Mouse (Mus musculus) limb, embryonic 12.5 days (tissue): ENCODE measurements around the gene Xxylt1. TPM values are rescaled to one million over a fixed set of nuclear protein-coding genes. Genes with fewer than 3 reads are reported as not detected.

Experiments
- ATAC-seq: fragments of 200-750 bp; cut with Nextera tagmentation; 2 replicates; pipeline ENCODE4 v1.8.0; 2017; ENCODE audit warnings: low read depth, moderate TSS enrichment; ENCODE audit not compliant: insufficient number of reproducible peaks, insufficient read depth, low FRiP score, low TSS enrichment
- H3K27ac ChIP-seq: fragments of 300-500 bp; sonication (generic); 2 replicates; pipeline ENCODE4 v1.5.1; 2016; ENCODE audit warnings: mild to moderate bottlenecking, moderate library complexity
- H3K27me3 ChIP-seq: fragments of 300-500 bp; sonication (generic); 2 replicates; pipeline ENCODE4 v1.6.1; 2016; ENCODE audit warnings: mild to moderate bottlenecking, moderate library complexity
- H3K36me3 ChIP-seq: fragments of 300-500 bp; sonication (generic); 2 replicates; pipeline ENCODE4 v1.6.1; 2016; ENCODE audit warnings: mild to moderate bottlenecking, moderate library complexity
- H3K4me1 ChIP-seq: fragments of 300-500 bp; sonication (generic); replicated peaks from 2 replicates; pipeline ENCODE4 v1.6.1; 2016
- H3K4me2 ChIP-seq: fragments of 300-500 bp; sonication (generic); 2 replicates; pipeline ENCODE4 v1.6.1; 2016; ENCODE audit warnings: mild to moderate bottlenecking, moderate library complexity
- H3K4me3 ChIP-seq: fragments of 300-500 bp; sonication (generic); replicated peaks from 2 replicates; pipeline ENCODE4 v1.5.1; 2016; ENCODE audit warnings: mild to moderate bottlenecking
- H3K9ac ChIP-seq: fragments of 300-500 bp; sonication (generic); replicated peaks from 2 replicates; pipeline ENCODE4 v1.6.1; 2016; ENCODE audit warnings: mild to moderate bottlenecking, moderate library complexity
- H3K9me3 ChIP-seq: fragments of 300-500 bp; sonication (generic); 2 replicates; pipeline ENCODE4 v1.6.1; 2016; ENCODE audit warnings: mild to moderate bottlenecking, moderate library complexity
- WGBS: fragments of 180-500 bp; shearing (Covaris S2); methylation state at CpG from one replicate; pipeline ENCODE4 v1.1.7; 2016; 5-methylcytosine and 5-hydroxymethylcytosine counted together
- polyA plus RNA-seq: library from polyadenylated mRNA; unstranded; fragments of >200 nt; fragmentation: Nextera tagmentation; extraction: Ambion mirVana; gene quantifications from 2 replicates; pipeline ENCODE4 v1.2.1, GENCODE M21; 2016

The Xxylt1 gene
- polyA plus RNA-seq, 1 experiment from 2014 or later: 22.4 TPM

- WGBS: 65% methylated on average over 1 of the region's 1 CpGs
- Histone ChIP-seq H3K9me3 (no peaks in the 10 kb centered on the region), H3K9ac (no peak overlapping the region), H3K27me3 (no peaks in the 10 kb centered on the region), H3K36me3 (no peaks in the 10 kb centered on the region), H3K4me3 (no peak overlapping the region), H3K4me1 (no peaks in the 10 kb centered on the region), H3K4me2 (no peak overlapping the region), H3K27ac (no peak overlapping the region)
- ATAC-seq: no peak
Observed at GRCm38 (mm10) chr16:30948636-30949035, 132.6 kb downstream of the Xxylt1 start.

GRCm38 (mm10) chr16:30948216-30948615 lies 133.0 kb downstream of the Xxylt1 start:
- Histone ChIP-seq H3K27me3 (no peaks in the 10 kb centered on the region), H3K9ac (no peak overlapping the region), H3K27ac (no peak overlapping the region), H3K4me3 (no peak overlapping the region), H3K4me2 (no peak overlapping the region), H3K36me3 (no peaks in the 10 kb centered on the region), H3K4me1 (no peaks in the 10 kb centered on the region), H3K9me3 (no peaks in the 10 kb centered on the region)
- WGBS: 88% methylated on average over 4 of the region's 4 CpGs
- ATAC-seq: no peak

GRCm38 (mm10) chr16:30944886-30945285 lies 136.3 kb downstream of the Xxylt1 start:
- H3K27ac ChIP-seq: no peak overlapping the region
- H3K9ac ChIP-seq: no peak overlapping the region
- 82% methylated on average over 8 of the region's 8 CpGs for WGBS
- ATAC-seq: no peak
- peaks cover 3% of the 10 kb centered on the region; the same call in 1 of the 2 replicates for H3K4me1 ChIP-seq
- H3K4me2 ChIP-seq: no peak overlapping the region
- H3K36me3 ChIP-seq: no peaks in the 10 kb centered on the region
- no peaks in the 10 kb centered on the region for H3K27me3 ChIP-seq
- H3K9me3 ChIP-seq: no peaks in the 10 kb centered on the region
- H3K4me3 ChIP-seq: no peak overlapping the region

- H3K4me3 ChIP-seq: no peak overlapping the region
- no peaks in the 10 kb centered on the region for H3K9me3 ChIP-seq
- no peaks in the 10 kb centered on the region for H3K27me3 ChIP-seq
- peaks cover 7% of the 10 kb centered on the region; the same call in 1 of the 2 replicates for H3K4me1 ChIP-seq
- 74% methylated on average over 4 of the region's 4 CpGs for WGBS
- no peaks in the 10 kb centered on the region for H3K36me3 ChIP-seq
- no peak overlapping the region for H3K27ac ChIP-seq
- H3K9ac ChIP-seq: no peak overlapping the region
- ATAC-seq: no peak
- no peak overlapping the region for H3K4me2 ChIP-seq
Observed at GRCm38 (mm10) chr16:30943919-30944318, 137.3 kb downstream of the Xxylt1 start.

- H3K9me3 ChIP-seq: no peaks in the 10 kb centered on the region
- no peak for ATAC-seq
- H3K27me3 ChIP-seq: no peaks in the 10 kb centered on the region
- no peak overlapping the region for H3K4me3 ChIP-seq
- no peak overlapping the region for H3K27ac ChIP-seq
- H3K9ac ChIP-seq: no peak overlapping the region
- 64% methylated on average over 2 of the region's 2 CpGs for WGBS
- H3K36me3 ChIP-seq: no peaks in the 10 kb centered on the region
- H3K4me2 ChIP-seq: no peak overlapping the region
- H3K4me1 ChIP-seq: peaks cover 14% of the 10 kb centered on the region
Observed at GRCm38 (mm10) chr16:30940699-30941098, 140.5 kb downstream of the Xxylt1 start.

GRCm38 (mm10) chr16:30939903-30940302 lies 141.3 kb downstream of the Xxylt1 start:
- peaks cover 22% of the 10 kb centered on the region for H3K4me1 ChIP-seq
- WGBS: 12% methylated on average over 3 of the region's 3 CpGs
- no peak for ATAC-seq
- H3K27me3 ChIP-seq: no peaks in the 10 kb centered on the region
- H3K9ac ChIP-seq: no peak overlapping the region
- H3K36me3 ChIP-seq: no peaks in the 10 kb centered on the region
- no peak overlapping the region for H3K4me2 ChIP-seq
- H3K9me3 ChIP-seq: no peaks in the 10 kb centered on the region
- H3K4me3 ChIP-seq: no peak overlapping the region
- no peak overlapping the region for H3K27ac ChIP-seq

GRCm38 (mm10) chr16:30939210-30939609 lies 142.0 kb downstream of the Xxylt1 start:
- Histone ChIP-seq H3K4me1 (peaks cover 29% of the 10 kb centered on the region), H3K9me3 (no peaks in the 10 kb centered on the region), H3K4me3 (no peak overlapping the region), H3K9ac (no peak overlapping the region), H3K27me3 (no peaks in the 10 kb centered on the region), H3K36me3 (no peaks in the 10 kb centered on the region), H3K4me2 (no peak overlapping the region), H3K27ac (no peak overlapping the region)
- no peak for ATAC-seq
- 70% methylated on average over 8 of the region's 8 CpGs for WGBS

GRCm38 (mm10) chr16:30938664-30939063 lies 142.6 kb downstream of the Xxylt1 start:
- H3K4me3 ChIP-seq: no peak overlapping the region
- WGBS: 93% methylated on average over 3 of the region's 3 CpGs
- ATAC-seq: no peak
- H3K27ac ChIP-seq: no peak overlapping the region
- H3K9ac ChIP-seq: no peak overlapping the region
- no peak overlapping the region for H3K4me2 ChIP-seq
- no peaks in the 10 kb centered on the region for H3K27me3 ChIP-seq
- no peaks in the 10 kb centered on the region for H3K36me3 ChIP-seq
- peaks cover 31% of the 10 kb centered on the region for H3K4me1 ChIP-seq
- no peaks in the 10 kb centered on the region for H3K9me3 ChIP-seq

GRCm38 (mm10) chr16:30937665-30938064 lies 143.6 kb downstream of the Xxylt1 start:
- WGBS: 91% methylated on average over 3 of the region's 3 CpGs
- Histone ChIP-seq H3K9ac (no peak overlapping the region), H3K36me3 (no peaks in the 10 kb centered on the region), H3K27me3 (no peaks in the 10 kb centered on the region), H3K4me3 (no peak overlapping the region), H3K9me3 (no peaks in the 10 kb centered on the region), H3K27ac (no peak overlapping the region), H3K4me1 (peaks cover 31% of the 10 kb centered on the region), H3K4me2 (no peak overlapping the region)
- ATAC-seq: no peak

GRCm38 (mm10) chr16:30936471-30936870 lies 144.8 kb downstream of the Xxylt1 start:
- WGBS: 37% methylated on average over 6 of the region's 6 CpGs
- Histone ChIP-seq H3K9me3 (no peaks in the 10 kb centered on the region), H3K27ac (no peak overlapping the region), H3K4me2 (no peak overlapping the region), H3K9ac (no peak overlapping the region), H3K27me3 (no peaks in the 10 kb centered on the region), H3K36me3 (no peaks in the 10 kb centered on the region), H3K4me1 (peaks cover 31% of the 10 kb centered on the region), H3K4me3 (no peak overlapping the region)
- no peak for ATAC-seq

- ATAC-seq: no peak
- Histone ChIP-seq H3K27me3 (no peaks in the 10 kb centered on the region), H3K27ac (no peak overlapping the region; the same call in 1 of the 2 replicates), H3K9ac (no peak overlapping the region), H3K4me3 (no peak overlapping the region), H3K4me1 (peaks cover 31% of the 10 kb centered on the region), H3K9me3 (no peaks in the 10 kb centered on the region), H3K36me3 (no peaks in the 10 kb centered on the region), H3K4me2 (no peak overlapping the region)
- WGBS: 81% methylated on average over 7 of the region's 7 CpGs
Observed at GRCm38 (mm10) chr16:30936012-30936461, 145.2 kb downstream of the Xxylt1 start.

- H3K27ac ChIP-seq: peak overlapping the region; percentile 73
- H3K9me3 ChIP-seq: 0 out of 2 replicates have a peak, but pooled peaks cover 3% of the 10 kb centered on the region
- 15% methylated on average over 15 of the region's 15 CpGs for WGBS
- H3K27me3 ChIP-seq: no peaks in the 10 kb centered on the region
- peaks cover 30% of the 10 kb centered on the region for H3K4me1 ChIP-seq
- ATAC-seq: peak; percentile 17; the same call in 1 of the 2 replicates
- no peaks in the 10 kb centered on the region for H3K36me3 ChIP-seq
- H3K4me2 ChIP-seq: peak overlapping the region; percentile 45
- H3K9ac ChIP-seq: 0 out of 2 replicates have a peak overlapping the region, but pooled peaks have one; percentile 2
- no peak overlapping the region for H3K4me3 ChIP-seq
Observed at GRCm38 (mm10) chr16:30934967-30935690, 146.1 kb downstream of the Xxylt1 start.
